Mouse (Mus musculus) cerebellum, adult (tissue): ENCODE measurements around the gene Riiad1.
A peak's percentile ranks its signal among the peaks of the same experiment; 100 is the strongest.

Experiments used
- ATAC-seq: cut with Nextera tagmentation; 2 replicates; pipeline ENCODE4 v1.9.2; 2017; ENCODE audit warnings: mild to moderate bottlenecking, moderate library complexity, mixed read lengths; ENCODE audit not compliant: insufficient number of reproducible peaks, low FRiP score, low TSS enrichment

The Riiad1 gene

DNA sequence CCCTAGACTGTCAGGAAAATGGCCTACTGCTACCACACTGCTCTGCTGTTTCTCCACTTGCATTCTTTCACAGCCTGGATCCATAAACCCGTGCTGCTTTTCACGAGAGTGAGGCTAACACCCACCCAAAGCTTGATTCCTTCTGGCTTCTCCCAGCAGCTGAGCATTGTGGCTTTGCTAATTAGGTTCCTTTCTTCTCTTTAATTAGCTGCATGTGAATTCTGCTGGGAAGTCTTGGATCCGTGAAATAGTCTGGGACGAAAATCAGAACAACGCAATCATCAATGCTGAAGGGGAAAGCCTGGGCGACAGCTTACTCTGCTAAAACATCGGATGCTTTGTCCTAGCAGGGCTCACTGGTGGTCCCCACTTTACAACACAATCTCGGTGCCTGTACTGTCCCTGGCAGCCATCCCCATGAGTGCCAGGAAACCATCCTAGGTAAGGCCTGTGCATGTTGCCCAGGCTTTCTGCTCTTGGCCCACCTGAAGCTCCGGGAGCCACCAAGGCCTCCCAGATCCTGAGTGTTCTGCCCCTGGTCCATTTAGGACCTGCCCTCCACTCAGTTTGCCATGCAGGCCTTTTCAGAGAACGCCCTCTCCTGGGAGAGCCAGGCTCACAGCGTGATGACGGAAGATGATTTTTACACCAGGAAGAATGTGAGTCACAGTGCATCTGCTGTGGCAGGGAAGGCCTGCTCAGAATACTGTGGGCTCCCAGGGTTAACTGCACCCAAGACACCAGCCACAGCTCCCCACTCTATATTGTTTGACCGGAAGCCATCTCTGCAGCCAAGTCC is 14.3 kb downstream of the Riiad1 start:
- ATAC-seq, result no peak

DNA sequence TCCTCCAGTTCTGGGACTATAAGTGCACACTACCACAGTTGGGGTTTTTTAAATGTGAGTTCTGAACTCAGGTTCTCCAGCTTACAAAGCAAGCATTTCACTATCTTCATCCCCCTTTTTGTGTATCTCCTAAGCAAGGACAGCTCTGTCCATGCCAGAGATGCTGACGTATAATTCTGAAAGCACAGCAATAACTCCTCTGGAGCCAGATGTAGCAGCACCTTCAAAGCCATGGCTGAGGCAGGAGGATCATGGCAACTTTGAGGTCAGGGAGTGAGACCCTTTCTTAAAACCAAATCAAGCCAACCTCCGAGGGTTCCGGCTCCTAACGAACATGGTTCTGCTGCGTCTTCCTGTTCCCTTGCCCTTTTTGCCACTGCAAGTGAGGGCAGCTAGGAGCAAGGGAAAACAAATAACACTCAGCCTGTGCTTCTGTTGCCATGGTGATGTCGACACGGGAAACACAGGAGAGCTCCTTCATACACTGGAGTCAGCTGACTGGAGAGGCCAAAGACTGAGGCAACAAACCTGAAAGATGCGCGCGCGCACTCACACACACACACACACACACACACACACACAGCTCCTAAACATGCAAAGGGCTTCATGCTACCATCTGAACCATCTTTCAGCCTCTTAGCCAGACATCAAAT is 16.1 kb downstream of the Riiad1 start:
- ATAC-seq, result no peak

GRCm38 (mm10) chr3:94459834-94460233 is 20.3 kb downstream of the Riiad1 start:
- no peak for ATAC-seq

DNA sequence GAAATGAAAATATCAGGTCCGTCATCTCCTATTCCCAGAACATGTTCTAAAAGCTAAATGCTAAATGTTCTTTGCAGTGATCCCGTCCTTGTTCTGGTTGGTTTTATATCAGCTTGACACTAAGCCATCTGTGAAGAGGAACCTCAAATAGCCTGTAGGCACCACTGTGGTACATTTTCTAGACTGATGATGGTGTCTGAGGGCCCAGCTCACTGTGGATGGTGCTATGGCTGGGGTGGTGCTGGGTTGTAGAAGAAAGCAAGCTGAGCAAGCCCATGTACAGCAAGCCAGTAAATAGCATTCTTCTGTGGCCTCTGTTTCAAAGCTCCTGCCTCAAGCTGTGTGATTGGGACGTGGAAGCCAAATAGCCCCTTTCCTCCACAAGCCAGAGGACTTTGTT is 23.1 kb downstream of the Riiad1 start:
- no peak for ATAC-seq

GRCm38 (mm10) chr3:94456529-94457000 is 23.6 kb downstream of the Riiad1 start:
- ATAC-seq, result peak; percentile 91

DNA sequence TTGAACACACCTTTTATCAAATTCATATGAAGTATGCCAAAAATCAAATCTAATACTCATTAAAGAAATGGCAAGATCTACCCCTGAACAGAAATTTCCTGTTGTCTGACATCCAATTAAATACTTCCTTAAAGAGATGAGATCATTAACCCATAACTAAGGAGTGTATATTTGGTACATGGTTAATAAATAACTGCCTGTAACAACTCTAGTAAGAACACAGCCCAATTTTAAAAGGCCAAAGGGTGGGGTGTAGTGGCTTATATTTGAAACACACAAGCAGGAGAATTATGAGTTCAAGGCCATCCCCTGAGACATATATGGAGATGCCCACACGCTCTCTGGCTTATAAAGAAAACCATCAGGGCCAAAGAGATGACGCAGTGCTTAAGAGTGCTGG is 30.8 kb downstream of the Riiad1 start:
- ATAC-seq, result no peak

DNA sequence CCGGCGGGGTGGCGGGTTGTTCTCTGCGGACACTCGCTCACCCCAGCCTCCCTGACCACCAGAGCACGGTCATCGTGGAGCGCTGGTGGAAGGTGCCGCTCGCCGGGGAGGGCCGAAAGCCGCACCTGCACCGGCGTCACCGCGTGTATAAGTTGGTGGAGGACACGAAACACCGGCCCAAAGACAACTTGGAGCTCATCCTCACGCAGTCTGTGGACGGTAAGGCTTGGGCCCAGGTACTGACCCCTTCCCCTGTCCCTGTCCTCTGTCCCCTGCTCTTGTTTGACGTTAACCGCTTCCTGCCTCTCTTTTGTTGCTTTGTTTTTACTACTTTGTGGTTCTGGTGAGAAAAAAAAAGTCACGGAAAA is 36.6 kb downstream of the Riiad1 start, which contains the start of gene Oaz3:
Gene Oaz3, minus strand, starts transcription at position 319 of the 368 bp plus-strand sequence.
- ATAC-seq, result no peak

GRCm38 (mm10) chr3:94442951-94443596 is 37.1 kb downstream of the Riiad1 start, which contains the start of gene Mrpl9:
TSS of gene Mrpl9 (plus strand) at chr3:94443318.
- ATAC-seq, result peak; percentile 96

- ATAC-seq, result no peak
Observed at GRCm38 (mm10) chr3:94441182-94441581, 39.0 kb downstream of the Riiad1 start.

DNA sequence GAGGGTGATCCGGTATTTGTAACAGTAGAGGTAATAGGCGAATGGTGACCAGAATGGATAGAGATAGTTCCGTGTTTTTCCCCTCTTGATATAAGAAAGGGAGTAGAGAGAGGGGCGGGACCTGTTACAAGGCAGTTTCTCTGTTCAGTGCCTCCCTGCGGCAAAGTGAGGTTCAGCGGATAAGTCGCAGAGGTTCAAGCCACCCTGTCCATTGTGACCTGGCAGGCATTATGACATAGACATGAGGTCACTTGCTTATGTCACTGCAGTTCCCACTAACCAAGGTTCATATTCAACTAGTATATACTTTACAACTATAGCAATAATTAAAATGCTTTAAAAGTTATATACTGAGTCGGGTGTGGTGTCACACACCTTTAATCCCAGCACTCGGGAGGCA is 43.7 kb downstream of the Riiad1 start:
- ATAC-seq, result no peak

DNA sequence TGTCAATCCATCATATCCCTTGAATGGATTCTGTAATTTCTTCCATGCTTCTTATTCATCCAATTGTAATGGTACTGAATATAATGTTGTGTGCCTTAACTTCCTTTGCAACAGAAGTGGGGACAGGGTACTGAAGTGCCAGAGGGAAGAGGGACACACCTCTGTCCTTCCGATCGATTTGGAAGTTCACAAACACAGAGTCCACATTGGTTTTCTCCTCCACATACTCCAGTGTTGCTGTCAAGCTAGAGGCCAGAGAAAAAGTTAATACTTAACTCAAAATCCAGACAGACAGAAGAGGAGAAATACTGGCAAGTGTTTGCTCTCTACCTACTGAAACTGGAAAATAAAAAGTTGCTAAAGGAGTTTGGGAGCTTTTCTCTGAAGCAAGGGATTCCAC is 45.8 kb downstream of the Riiad1 start:
- no peak for ATAC-seq

- no peak for ATAC-seq
Observed at GRCm38 (mm10) chr3:94430980-94431379, 49.2 kb downstream of the Riiad1 start.
